Comparison of ENCODE assay signal across 1 mouse cellular context in the genomic region with DNA sequence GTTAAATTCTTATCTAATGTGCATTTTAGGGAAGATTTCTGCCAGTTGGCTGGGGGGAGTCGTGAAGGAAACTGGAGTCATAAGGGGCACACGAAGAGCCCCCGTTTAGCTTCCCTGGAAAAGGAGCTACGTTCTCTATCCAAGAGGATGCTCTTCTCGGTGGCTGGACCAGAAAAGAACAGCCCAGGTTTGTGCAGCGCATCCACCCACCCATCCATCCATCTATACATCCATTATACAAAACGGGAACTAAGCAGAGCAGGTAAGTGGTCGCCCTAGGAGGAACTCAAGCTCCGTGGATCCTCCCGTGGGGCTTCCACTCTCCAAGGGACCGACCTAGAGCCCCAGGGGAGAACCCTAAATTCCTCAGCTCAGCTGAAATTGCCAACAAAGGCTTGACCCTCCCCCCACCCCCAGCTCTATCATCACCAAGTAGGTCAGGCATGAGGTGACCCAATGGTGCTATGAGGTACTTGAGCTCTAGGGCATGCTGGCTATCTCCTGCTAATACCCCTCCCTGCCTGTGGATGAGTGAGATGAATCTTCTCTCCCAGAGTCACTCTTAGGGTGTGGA.
TF ChIP-seq lines count a peak whose summit lies in the region.

No protein-coding gene starts in this region.

TF ChIP-seq in MEL, 35 proteins besides CTCF, POLR2A, EP300 and RAD21:
- TF ChIP-seq HCFC1 (IDR thresholded peaks at IDR 0.05; ENCODE audit: low read depth, low read length), result no peak
